Mouse (Mus musculus): ENCODE measurements around the gene Wdr61.

Gene Wdr61

DNA sequence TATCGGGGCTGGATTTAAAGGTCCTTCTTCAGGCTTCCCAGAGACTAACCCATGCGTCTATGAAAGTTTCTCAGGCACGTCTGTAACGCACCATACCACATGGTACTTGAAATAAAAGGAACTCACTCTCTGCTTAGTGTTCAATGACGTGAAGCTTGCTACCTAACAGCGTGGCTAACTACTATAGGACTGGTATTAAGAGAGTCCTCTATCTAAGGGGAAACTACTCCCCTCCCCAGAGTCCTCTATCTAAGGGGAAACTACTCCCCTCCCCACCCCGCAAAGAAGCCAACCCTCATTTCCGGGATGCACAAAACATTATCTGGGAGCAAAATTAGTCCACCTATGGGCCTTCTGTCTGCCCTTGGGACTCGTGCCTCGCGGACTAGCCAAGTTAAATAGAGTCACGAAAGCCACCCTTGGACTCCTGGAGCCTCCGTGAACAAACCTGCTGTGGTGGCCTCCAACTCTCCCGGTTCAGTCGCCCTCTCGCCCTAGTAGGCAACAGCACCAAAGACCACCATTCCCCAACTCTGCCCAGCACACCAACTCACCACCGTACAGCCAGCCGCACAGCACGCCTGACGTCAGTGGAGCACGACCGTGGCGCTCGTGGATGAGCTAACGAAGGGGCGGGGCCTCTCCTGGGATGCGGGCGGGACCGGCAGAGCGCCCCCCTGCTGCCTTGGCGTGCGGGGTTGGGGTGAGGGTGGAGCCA is at the start of gene Wdr61:
Gene Wdr61, minus strand, starts transcription at position 599 of the 718 bp plus-strand sequence.
- 1% methylated on average over 32 of the region's 32 CpGs for WGBS

DNA sequence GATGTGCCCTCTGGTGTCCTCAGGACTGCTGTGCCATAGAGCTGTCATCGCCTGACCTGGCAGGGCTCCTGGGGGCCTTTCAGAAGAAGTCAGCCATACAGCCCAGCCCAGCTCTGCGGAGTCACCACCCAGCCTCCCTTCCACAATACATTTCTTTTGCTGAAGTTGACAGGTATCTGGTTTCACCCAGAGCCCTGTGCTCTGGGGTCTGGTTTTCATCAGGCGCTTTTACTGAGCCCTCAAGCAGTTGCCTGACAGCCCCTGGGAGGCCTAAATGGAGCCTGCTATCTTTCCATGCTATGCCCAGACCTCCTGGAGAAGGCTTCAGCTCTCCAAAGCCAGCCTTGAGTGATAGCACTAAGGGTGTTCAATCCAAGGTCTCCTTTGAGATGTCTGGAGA is 49.7 kb upstream of the Wdr61 start:
- WGBS, result 94% methylated on average over 3 of the region's 3 CpGs

DNA sequence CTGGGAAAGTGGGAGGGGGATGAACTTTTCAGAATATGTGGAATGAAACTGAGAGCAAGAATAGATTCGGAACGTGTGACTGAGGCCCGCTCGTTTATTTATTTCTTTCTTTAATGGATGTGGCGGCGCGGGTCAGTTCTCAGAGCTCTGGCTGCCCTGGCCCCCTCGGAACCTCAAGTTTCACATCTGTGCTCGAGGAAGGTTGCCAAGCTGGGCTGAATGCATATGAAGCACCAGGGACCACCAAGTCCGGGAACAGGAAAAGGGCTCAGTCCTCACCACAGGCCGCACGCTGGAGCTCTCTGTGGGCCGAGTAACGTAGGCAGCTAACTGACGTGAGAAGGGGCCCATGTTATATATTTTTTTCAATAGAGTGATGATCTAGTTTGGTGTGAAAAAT is 48.2 kb upstream of the Wdr61 start:
- WGBS, result 73% methylated on average over 15 of the region's 15 CpGs

DNA sequence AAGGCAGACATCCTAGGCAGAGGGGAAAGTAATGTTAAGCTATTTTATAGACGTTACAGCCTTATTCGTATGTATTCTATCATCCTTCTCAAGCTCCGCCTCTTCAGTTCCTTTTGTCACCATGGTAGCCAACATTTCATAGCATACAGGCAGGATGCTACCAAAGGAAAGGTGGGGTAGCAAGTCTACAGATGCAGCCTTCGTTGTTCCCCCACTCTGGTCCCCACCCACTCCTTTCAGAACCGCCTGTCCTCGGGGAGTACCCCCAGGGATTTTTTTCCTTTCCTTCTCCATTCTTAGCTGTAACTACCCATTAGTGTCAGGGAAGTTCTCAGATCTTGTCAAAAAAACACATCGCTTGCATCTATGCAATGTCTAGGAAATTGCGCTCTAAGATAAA is 45.0 kb upstream of the Wdr61 start:
- 78% methylated on average over 8 of the region's 8 CpGs for WGBS

DNA sequence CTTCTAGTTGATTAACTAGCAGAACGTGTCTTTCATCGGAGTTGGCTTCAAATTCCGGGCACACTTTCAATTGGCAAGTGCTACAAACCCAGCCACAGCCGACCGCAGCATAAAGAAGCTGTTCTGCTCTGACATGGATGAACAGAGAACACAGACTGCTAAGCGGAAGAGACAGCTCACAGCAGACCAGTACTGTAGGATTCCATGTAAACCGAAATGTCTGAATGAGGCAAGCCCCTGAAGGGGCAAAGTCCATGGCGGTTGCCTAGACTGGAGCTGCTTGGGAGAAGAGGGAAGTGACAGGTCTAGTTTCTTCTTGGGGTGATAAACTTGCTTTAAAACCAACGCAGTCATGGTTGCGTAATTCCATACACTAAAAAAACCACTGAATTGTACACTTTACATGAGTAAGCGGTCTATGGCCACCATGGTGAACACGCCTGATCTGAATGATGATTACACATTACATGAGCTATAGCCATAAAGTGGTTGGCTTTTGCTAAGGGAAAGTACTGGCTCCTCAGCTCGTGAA is 42.2 kb upstream of the Wdr61 start:
- WGBS, result 68% methylated on average over 13 of the region's 13 CpGs

DNA sequence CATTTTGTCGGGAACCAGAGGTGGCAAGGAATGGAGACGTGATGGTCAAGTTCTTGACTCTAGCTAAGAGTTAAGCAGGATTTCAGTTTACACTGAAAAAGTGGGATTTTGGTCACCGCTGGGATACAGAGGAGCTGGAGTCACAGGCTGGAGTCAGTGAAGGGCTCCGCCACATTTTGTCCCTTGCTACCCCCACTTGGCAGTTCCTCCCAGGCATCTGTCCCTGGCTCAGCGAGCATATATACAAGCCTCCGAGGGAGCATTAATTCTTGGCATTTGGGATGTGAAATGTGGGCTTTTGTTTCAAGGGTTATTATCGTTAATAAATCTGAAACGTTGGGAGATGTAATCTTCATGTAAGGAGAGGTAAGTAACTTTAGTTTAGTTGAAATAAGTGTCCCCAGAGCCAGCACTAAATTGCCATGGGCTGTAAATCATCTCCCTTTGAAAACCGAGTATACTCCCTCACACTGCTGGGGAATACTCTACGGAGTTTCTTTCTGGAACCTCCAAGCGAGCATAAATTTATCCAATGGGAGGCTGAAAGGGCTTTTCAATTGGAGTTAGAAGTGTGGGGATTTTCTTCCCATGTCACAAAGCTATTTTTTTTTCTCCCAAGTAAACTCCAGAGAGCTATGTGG is 35.9 kb upstream of the Wdr61 start:
- WGBS, result 63% methylated on average over 11 of the region's 11 CpGs

DNA sequence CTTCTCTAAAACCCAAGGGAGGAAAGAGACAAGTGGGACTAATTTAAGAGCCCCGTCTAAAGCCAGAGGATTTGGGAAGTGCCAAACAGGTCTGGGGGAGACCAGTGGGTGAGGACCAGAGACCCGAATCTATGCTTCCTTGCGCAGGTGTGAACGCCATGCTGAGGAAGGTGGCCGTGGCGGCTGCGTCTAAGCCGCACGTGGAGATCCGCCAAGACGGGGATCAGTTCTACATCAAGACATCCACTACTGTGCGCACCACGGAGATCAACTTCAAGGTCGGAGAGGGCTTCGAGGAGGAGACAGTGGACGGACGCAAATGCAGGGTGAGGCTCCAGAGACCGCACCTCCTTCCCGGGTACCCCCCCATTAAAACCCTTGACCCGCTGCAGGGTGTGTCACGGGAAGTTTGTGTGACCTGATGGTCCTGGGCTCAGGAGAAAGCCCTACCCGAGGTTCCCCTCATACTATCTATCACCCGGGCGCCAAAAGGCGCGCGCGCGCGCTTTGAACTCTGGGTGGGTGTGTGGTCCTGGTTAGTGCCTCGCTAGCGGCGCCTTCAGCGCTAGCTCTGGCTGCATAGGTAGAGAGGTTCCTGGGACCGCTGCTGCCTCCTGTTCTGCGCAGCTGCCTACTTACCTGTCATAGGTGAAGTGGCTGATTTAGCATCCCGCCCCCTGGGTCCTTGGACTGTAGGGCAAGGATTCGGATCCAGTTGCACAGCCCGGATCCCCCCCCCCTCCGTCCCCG is 31.2 kb upstream of the Wdr61 start:
- 2% methylated on average over 41 of the region's 41 CpGs for WGBS

DNA sequence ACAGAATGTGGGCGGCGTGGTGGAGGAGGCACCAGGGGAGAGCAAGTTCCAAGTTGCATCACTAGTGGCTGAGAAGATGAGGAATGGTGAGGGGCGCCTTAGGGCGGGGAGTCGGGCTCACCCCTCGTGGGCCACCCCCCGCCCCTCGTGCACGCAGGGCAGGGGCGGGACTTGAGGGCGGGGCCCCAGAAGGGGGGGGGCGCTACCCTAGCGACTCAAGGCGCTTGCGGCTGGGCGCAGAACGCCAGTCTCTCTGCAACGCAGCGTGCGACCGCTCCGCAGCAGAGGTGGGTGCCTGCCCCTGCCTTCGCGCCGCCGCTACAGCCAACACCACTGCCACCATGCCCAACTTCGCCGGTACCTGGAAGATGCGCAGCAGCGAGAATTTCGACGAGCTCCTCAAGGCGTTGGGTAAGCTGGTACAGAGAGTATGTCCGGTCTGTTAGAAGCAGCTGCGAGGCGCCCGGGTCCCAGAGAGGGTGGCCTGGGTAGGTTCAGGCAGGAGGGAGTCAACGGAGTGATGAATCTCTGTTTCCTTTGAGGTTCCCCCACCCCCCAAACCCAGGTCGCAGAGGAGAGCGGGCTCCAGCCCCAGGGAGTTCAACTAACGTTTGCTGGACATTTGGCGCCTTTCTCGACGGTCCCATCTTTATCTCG is 30.4 kb upstream of the Wdr61 start, which contains the start of gene Crabp1:
Gene Crabp1, plus strand, starts transcription at position 188 of the 657 bp plus-strand sequence.
- 2% methylated on average over 45 of the region's 45 CpGs for WGBS

DNA sequence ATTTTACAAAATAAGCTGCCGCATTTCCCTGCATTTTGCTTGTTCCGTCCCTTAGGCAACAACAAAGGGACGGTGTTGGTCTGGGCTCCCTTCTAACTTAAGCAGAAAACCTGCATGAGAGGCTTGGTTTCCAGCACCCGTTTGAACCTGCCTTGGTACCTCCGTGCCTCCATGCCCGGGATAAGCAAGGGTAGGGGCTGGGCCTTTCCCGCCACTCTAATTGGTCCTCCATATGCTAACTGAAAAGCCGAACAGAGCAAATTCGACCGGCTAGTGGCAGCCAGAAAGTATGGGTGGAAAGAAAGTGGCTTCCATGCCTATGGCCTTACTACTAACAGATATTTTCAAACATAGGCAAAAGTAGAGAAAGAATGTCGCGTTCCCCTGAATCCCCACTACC is 29.8 kb upstream of the Wdr61 start:
- WGBS, result 48% methylated on average over 12 of the region's 12 CpGs

DNA sequence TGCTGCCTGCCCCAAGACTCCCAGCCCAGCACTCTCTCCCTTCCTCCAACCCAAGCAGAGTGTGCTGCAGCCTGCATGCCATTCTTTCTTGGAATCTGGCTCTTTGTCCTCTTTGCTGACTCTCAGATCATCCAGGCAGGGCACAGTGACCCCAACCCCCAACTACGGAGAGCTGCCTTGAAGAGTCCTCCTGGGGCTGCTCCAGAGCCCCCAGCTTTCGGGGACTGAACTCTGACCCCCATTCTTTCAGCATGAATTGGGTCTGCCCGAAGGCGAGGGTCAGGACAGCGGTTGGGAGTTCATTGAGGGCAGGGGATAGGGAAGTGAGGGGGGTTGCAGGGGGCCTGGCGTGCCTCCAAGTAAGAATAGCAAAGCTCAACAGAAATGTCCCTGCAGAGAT is 25.3 kb upstream of the Wdr61 start:
- 40% methylated on average over 6 of the region's 6 CpGs for WGBS

DNA sequence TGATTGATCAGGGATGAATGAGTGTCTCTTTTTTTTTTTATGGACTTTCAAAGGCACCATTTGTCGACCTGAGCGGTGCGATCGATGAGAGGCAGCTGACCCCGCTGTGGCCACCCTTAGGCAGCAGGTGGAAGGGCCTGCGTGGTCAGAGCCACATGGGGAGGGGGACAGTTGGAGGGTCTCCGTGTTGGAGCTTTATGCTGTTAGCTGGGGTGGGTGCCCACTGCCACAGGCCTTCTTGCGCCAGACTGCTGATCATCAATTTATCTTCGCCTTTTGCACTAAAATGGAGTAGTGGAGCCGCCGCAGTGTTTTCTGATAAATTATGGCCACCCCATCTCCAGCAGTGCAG is 18.6 kb upstream of the Wdr61 start:
- WGBS, result 77% methylated on average over 11 of the region's 11 CpGs

DNA sequence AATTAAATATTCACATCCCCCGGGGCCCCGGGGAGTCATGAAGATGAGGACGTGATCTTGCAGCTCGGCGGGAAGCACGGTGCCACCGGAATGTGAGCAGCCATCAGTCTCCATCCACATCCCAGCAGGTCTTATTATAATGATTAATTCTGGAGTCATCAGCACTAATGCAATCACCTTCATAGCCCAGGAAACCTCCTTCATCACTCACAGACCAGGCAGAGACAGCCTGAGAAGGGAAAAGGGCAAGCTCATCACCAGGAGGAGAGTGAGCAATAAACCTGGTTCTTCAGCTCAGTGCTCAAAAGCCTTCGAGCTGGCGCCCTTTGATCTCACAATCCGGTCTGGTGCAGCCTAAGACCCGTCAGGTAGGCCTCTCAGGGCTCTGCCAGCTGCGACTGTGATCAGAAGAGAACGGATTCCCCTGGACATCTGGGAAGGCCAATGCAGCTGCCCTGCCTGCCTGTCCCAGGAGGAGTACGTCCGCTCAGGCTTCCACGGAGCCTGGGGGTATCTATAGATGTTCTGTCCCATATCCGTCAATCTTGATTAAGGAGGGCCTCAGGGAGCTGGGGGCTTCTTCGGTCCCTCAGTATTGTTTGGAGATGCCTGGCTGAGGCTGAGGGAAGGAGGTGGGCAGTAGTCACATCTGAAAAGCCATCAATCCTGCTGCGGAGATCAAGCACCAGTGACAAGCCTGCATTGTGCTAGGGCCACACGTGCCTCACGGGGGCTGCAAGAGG is 18.1 kb upstream of the Wdr61 start:
- 69% methylated on average over 21 of the region's 21 CpGs for WGBS

DNA sequence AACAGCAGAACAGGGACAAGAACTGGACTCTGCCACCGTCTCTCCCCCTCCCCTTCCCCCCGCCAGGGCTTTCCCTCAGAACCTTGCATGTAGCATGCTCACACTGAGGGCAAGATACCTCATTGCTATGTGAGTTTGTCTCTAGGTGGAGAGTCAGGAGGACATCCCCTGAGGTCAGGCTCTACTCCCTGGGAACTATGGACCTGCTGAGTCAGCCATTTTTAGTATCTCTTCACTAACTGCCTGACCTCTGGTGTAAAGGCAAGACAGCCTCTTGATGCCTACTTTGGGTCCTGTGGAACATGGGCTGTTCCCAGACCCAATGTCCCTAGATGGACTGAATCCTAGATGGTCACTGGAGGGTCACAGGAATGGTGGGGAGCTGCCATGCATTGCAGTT is 17.4 kb upstream of the Wdr61 start:
- WGBS, result 96% methylated on average over 2 of the region's 2 CpGs

DNA sequence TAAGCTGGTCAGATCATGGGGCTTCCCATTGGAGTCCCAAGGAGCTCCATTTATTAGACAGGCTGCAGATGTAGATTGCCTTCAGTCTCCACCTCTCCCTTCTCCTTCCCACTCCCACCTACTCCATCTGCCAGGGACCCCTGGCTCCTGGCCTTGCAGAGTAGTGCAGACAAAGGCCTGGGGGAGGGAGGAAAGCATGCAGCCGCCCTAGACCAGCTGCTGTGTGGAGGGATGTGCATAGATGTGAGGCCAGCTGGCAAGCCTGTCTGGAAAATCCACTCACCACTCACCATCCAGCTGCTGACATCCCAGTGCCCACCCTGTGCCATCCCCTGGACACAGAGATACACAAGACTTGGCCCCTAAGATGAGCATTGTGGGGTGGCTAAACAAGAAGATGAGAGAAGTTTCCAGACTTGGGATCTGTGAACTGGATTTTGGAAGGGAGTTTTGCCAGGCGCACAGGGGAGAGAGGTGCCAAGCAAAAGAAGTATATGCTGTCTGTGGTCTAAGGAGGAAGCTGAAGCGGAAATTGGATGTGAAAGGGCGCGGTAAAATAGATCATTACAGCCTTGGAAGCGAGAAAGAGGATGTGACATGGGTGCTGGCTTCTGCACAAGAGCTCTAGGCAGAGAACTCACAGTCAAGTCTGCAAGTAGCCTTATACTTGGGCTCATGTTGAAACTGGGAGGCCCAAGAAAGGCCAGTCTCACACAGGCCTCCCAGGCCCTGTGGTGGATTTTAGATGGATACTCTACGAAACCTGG is 16.1 kb upstream of the Wdr61 start:
- WGBS, result 82% methylated on average over 7 of the region's 7 CpGs

DNA sequence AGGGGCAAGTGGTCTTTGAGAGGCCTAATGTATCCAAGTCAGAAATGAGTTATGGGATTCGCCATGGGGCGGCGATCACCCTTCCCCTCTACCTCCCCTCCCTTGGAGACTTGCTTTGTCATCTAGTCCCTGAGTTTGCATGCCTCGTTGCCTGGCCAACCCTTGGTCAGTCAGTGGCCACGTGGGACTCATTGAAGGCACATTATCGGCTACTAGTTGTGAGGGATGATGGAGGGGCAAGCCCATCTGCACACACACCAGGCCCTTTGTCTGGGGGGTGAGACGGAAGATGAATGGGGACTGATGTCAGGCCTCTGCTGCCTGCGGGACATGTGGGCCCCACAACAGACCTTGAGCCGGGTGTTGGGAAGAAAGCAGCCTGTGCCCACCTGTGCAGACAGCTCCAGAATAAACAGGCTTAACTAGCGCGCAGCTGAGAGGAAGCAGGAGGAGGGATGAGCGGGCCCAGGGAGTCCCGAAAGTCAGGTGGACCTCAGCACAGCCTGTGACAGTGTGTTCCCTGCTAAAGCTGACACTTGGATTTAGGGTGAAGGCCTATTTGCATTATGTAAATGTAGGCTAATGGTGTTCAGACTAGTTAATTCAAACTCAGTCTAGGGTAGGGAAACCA is 11.5 kb upstream of the Wdr61 start:
- WGBS, result 72% methylated on average over 13 of the region's 13 CpGs

DNA sequence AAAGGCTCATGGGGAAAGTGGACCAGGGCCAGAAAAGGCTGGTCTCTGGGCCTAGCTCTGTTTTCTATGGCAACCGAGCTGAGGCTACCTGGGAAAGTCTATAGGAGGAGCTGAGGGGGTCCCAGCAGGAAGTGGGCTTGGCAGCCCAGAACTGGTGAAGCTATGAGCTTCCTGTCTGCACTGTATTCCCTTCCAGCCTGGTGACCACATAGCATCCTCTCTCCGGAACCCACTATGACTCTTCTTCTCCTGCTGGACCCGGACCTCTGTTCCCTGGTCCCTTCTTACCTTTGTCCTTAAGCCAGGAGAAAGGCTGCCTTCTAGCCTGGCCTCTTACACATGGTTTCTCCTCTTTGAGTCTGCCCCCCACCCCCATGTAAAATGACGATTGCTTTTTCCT is 9.6 kb upstream of the Wdr61 start:
- WGBS, result 88% methylated on average over 4 of the region's 4 CpGs

DNA sequence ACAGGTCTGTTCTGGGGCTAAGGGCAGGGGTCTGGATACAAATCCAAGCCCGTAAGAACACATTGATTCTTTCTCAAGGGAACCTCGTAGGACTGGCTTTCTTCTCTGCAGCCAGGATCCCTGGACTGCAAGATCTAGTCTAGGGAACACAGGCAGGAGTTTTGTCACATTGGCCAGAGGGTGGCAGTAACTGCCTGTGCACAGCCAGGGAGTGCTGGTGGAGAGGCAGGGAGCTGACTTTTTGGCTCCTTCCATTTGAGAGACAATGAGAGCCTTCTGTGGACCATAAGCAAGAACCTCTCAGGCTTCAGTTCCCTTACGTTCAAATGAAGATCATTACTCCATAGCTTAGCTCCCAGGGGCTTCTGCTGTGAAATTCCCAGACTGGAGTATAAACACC is 4.1 kb upstream of the Wdr61 start:
- WGBS, result 41% methylated on average over 3 of the region's 3 CpGs

DNA sequence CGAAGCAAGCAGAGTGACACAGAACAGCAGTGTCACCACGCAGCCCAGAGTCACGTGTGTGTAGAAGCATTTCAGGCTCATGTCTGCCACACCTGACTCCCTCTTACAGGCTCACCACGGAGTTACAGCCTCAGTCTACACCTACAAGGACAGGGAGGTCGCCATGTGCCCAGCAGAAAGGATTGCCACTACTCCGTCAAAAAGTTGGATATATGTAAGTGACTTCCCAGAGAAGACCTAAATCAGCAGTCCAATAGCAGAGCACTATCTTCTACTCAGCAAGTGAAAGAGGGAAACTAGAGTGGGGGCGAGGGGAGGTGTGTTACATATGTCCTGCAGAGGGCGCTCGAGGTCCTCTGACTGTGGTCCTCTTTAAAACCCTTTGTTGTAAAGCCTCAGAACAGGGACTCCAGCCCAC is 2.0 kb upstream of the Wdr61 start:
- WGBS, result 15% methylated on average over 9 of the region's 9 CpGs

DNA sequence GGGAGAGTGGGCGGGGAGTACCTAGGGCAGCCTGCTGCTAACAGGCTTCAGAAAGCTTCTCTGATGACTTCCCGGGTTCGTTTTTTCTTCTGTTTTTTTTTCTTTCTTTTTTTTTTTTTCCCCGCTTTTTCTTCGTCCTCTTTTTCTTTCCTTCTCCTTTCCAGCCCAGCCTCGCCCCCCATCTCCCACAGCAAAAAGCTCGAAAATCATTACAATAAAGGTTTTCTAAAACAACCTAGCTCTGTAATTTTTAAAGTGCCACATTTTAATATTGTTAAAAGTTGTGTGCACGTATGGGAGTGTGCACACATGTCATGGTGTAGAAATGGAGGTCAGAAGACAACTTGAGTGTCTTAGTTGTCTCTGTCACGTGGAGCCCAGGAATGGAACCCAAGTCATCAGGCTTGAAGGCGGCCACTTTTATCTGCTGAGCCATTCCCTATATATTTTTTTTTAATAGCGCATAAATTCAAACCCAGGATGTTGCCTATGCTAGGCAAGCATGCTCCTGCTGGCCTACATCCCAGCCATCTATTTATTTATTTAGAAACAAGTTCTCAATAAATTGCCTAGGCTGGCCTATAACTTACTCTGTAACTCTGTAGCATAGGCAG is 427 bp upstream of the Wdr61 start:
- 15% methylated on average over 11 of the region's 11 CpGs for WGBS

DNA sequence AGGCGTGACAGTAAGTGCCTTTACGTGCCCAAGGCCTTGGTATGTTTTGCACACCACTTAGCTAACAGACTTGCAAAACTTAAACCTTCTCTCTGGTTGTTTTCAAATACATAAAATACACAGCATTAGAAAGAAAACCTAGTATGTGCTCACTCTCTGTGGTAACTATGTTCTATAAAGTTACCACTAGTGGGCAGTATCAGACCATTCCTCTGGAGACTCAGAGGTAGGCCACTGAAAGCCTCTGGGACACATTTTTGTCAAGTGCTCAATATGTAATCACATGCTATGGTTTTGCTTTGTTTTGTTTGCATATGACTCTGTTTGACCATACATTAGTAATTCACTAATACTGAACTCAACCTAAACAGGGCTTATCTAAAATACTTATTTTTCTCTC is 2.2 kb downstream of the Wdr61 start:
- WGBS, result 93% methylated on average over 2 of the region's 2 CpGs
